Mouse (Mus musculus) heart, adult 2 months (tissue): ENCODE measurements around the gene Gphb5. TPM values are rescaled to one million over a fixed set of nuclear protein-coding genes. Genes with fewer than 3 reads are reported as not detected.
A peak's percentile ranks its signal among the peaks of the same experiment; 100 is the strongest.

Source experiments
- DNase-seq, 2 experiments: peaks; one replicate each; pipeline ENCODE4 v3.0.0; 2021
- H3K27ac ChIP-seq: fragments of 200-600 bp; 2 replicates; pipeline ENCODE4 v1.8.1; 2022
- H3K27me3 ChIP-seq: fragments of 200-500 bp; 2 replicates; pipeline ENCODE4 v1.6.1; 2012; ENCODE audit warnings: mild to moderate bottlenecking, low read length, inconsistent platforms, mixed read lengths; ENCODE audit not compliant: control insufficient read depth, insufficient read depth
- H3K36me3 ChIP-seq: fragments of 200-500 bp; 2 replicates; pipeline ENCODE4 v1.6.1; 2012; ENCODE audit warnings: low read length, inconsistent platforms; ENCODE audit not compliant: control insufficient read depth, insufficient read depth
- H3K4me1 ChIP-seq: fragments of 200-500 bp; 2 replicates; pipeline ENCODE4 v1.6.1; 2011; ENCODE audit warnings: low read length; ENCODE audit not compliant: control insufficient read depth, insufficient read depth
- H3K4me3 ChIP-seq: fragments of 200-600 bp; 2 replicates; pipeline ENCODE4 v1.8.1; 2022
- H3K79me2 ChIP-seq: fragments of 200-500 bp; replicated peaks from 2 replicates; pipeline ENCODE4 v1.6.1; 2012; ENCODE audit warnings: mild to moderate bottlenecking, inconsistent platforms, low read length, moderate library complexity, mixed read lengths; ENCODE audit not compliant: control insufficient read depth, insufficient read depth
- H3K9ac ChIP-seq: fragments of 200-500 bp; 2 replicates; pipeline ENCODE4 v1.6.1; 2012; ENCODE audit warnings: low read depth, mild to moderate bottlenecking, control low read depth, inconsistent platforms, low read length, mixed read lengths
- CTCF ChIP-seq: fragments of 200-600 bp; IDR thresholded peaks from 2 replicates; pipeline ENCODE4 v1.8.1; 2022; ENCODE audit warnings: antibody characterized with exemption, mild to moderate bottlenecking, moderate library complexity
- EP300 ChIP-seq: fragments of 200-500 bp; IDR thresholded peaks from 2 replicates; pipeline ENCODE4 v1.6.1; 2011; ENCODE audit warnings: low read depth, low read length, control low read depth; ENCODE audit not compliant: insufficient read depth
- POLR2A ChIP-seq: fragments of 200-500 bp; IDR thresholded peaks from 2 replicates; pipeline ENCODE4 v1.6.1; 2011; ENCODE audit warnings: mild to moderate bottlenecking, low read depth, low read length, control low read depth; ENCODE audit not compliant: insufficient read depth
- WGBS: fragments of 180-500 bp; shearing (Covaris S2); methylation state at CpG from one replicate; pipeline ENCODE4 v1.1.7; 2018; 5-methylcytosine and 5-hydroxymethylcytosine counted together
- intact Hi-C: fragments of 180-260 bp; cut with DNase I; formaldehyde crosslinking; loops from one replicate; pipeline ENCODE4 v1.15.1; 2025
- polyA plus RNA-seq: library from polyadenylated mRNA; depleted of rRNA; stranded (reverse); fragments of >200 nt; gene quantifications from 2 replicates; pipeline ENCODE4 v1.2.3, GENCODE M21; 2012
- total RNA-seq, 2 experiments: library from RNA; stranded (reverse); gene quantifications; 2 replicates each; pipeline ENCODE4 v1.2.3; 2021

Gene Gphb5
- total and polyA plus RNA-seq, 3 experiments, result not detected

- no peaks in the 10 kb centered on the region for H3K36me3 ChIP-seq
- H3K79me2 ChIP-seq, result no peaks in the 10 kb centered on the region
- no peak overlapping the region for H3K4me3 ChIP-seq
- H3K27me3 ChIP-seq, result no peaks in the 10 kb centered on the region
- 53% methylated on average over 9 of the region's 9 CpGs for WGBS
- H3K9ac ChIP-seq, result no peak overlapping the region
- H3K4me1 ChIP-seq, result peaks cover 3% of the 10 kb centered on the region
- DNase-seq, result no peak
- peak overlapping the region; percentile 28; the same call in 1 of the 2 replicates for H3K27ac ChIP-seq
- TF ChIP-seq CTCF, result no peak
- TF ChIP-seq EP300, result no peak
- peak; percentile 22; the same call in 1 of the 2 replicates for TF ChIP-seq POLR2A
- intact Hi-C loops, result no loop called here
Observed at GRCm38 (mm10) chr12:75412964-75413363, 3.6 kb downstream of the Gphb5 start.

GRCm38 (mm10) chr12:75397077-75397476 is 19.5 kb downstream of the Gphb5 start:
- peaks cover 7% of the 10 kb centered on the region; the same call in 1 of the 2 replicates for H3K36me3 ChIP-seq
- no peak overlapping the region for H3K4me3 ChIP-seq
- TF ChIP-seq CTCF (no peak), POLR2A (no peak), EP300 (no peak)
- no peaks in the 10 kb centered on the region for H3K27me3 ChIP-seq
- no peak overlapping the region; the same call in 1 of the 2 replicates for H3K27ac ChIP-seq
- no peaks in the 10 kb centered on the region for H3K4me1 ChIP-seq
- no peak overlapping the region for H3K9ac ChIP-seq
- 35% methylated on average over 7 of the region's 7 CpGs for WGBS
- DNase-seq, result peak in 1 of 2 experiments; percentile 24
- H3K79me2 ChIP-seq, result no peaks in the 10 kb centered on the region
- intact Hi-C loops, result no loop called here

- no peak overlapping the region for H3K9ac ChIP-seq
- H3K79me2 ChIP-seq, result no peaks in the 10 kb centered on the region
- intact Hi-C loops, result no loop called here
- WGBS, result 57% methylated on average over 3 of the region's 3 CpGs
- peaks cover 7% of the 10 kb centered on the region; the same call in 1 of the 2 replicates for H3K36me3 ChIP-seq
- DNase-seq, result no peak
- H3K27ac ChIP-seq, result peak overlapping the region; percentile 15; the same call in 1 of the 2 replicates
- H3K4me3 ChIP-seq, result no peak overlapping the region
- H3K27me3 ChIP-seq, result no peaks in the 10 kb centered on the region
- H3K4me1 ChIP-seq, result no peaks in the 10 kb centered on the region
- TF ChIP-seq POLR2A, result no peak
- TF ChIP-seq EP300, result no peak
- no peak for TF ChIP-seq CTCF
Observed at GRCm38 (mm10) chr12:75396616-75397015, 20.0 kb downstream of the Gphb5 start.

DNA sequence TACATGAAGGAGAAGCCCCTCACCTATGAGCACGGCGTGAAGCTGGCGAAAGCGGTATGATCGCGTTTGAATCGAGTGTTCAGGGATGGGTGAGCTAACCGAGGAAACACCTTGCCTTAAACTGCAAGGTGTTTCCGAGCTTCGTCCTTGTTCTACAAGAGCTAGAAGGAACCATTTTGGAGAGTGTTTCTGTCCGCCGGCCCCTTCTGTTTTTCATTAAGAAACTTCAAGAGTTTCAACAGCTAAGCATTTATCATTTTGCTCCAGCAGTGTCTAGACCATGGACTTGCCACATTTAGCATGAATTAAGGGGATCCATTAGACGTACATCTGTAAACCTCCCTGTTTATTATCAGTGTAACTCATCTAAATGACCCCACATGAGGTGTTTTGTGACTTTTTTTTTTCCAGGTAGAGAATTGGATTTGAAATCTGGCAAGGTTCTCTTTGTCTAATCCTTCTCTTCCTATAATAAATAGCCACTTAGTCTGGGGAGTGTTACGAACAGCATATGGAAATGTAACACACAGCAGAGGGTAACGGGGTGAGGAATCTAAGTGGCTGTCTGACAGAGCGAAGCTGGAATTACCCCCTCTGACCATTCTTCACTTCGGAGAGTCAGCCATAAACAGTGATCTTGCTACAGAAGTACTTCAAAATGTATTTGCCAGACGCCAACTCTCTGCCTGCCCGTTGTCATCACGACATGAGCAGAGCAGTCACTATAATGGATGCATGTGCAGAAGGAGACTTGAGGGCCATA is 22.4 kb downstream of the Gphb5 start:
- 83% methylated on average over 20 of the region's 20 CpGs for WGBS
- Histone ChIP-seq H3K36me3 (peaks cover 7% of the 10 kb centered on the region; the same call in 1 of the 2 replicates), H3K4me1 (no peaks in the 10 kb centered on the region; the same call in 1 of the 2 replicates), H3K79me2 (no peaks in the 10 kb centered on the region), H3K27me3 (no peaks in the 10 kb centered on the region), H3K9ac (no peak overlapping the region), H3K27ac (no peak overlapping the region), H3K4me3 (no peak overlapping the region)
- TF ChIP-seq CTCF (no peak), POLR2A (no peak), EP300 (no peak)
- peak in 1 of 2 experiments; percentile 7 for DNase-seq
- intact Hi-C loops, result loop anchor here (2.0 to 5.0 kb wide), 2 partner anchors 113 to 222 kb away; no protein-coding TSS in a partner anchor

- no peak overlapping the region for H3K4me3 ChIP-seq
- no peak overlapping the region for H3K27ac ChIP-seq
- DNase-seq, result no peak
- intact Hi-C loops, result loop anchor here (5.0 kb wide), 1 partner anchor 219 kb away; no protein-coding TSS in a partner anchor
- H3K79me2 ChIP-seq, result no peaks in the 10 kb centered on the region
- TF ChIP-seq CTCF (no peak), POLR2A (no peak), EP300 (no peak)
- 87% methylated on average over 9 of the region's 9 CpGs for WGBS
- H3K4me1 ChIP-seq, result peaks cover 4% of the 10 kb centered on the region; the same call in 1 of the 2 replicates
- no peaks in the 10 kb centered on the region for H3K27me3 ChIP-seq
- peaks cover 5% of the 10 kb centered on the region; the same call in 1 of the 2 replicates for H3K36me3 ChIP-seq
- no peak overlapping the region for H3K9ac ChIP-seq
Observed at GRCm38 (mm10) chr12:75391526-75391925, 25.1 kb downstream of the Gphb5 start.
